Mouse (Mus musculus) neural tube, embryonic 15.5 days (tissue): ENCODE results near the gene Nfix. TPM values are rescaled to one million over a fixed set of nuclear protein-coding genes. Genes with fewer than 3 reads are reported as not detected.
A peak's percentile ranks its signal among the peaks of the same experiment; 100 is the strongest.

Source experiments
- ATAC-seq: fragments of 200-750 bp; cut with Nextera tagmentation; 2 replicates; pipeline ENCODE4 v1.8.0; 2017; ENCODE audit warnings: mild to moderate bottlenecking, moderate TSS enrichment, moderate library complexity; ENCODE audit not compliant: low FRiP score
- H3K27ac ChIP-seq: fragments of 300-500 bp; sonication (generic); replicated peaks from 2 replicates; pipeline ENCODE4 v1.5.1; 2015; ENCODE audit warnings: mild to moderate bottlenecking, inconsistent platforms
- H3K27me3 ChIP-seq: fragments of 300-500 bp; sonication (generic); replicated peaks from 2 replicates; pipeline ENCODE4 v1.6.1; 2015; ENCODE audit warnings: inconsistent platforms
- H3K36me3 ChIP-seq: fragments of 300-500 bp; sonication (generic); 2 replicates; pipeline ENCODE4 v1.6.1; 2015; ENCODE audit warnings: inconsistent platforms
- H3K4me1 ChIP-seq: fragments of 300-500 bp; sonication (generic); 2 replicates; pipeline ENCODE4 v1.6.1; 2015; ENCODE audit warnings: inconsistent platforms
- H3K4me2 ChIP-seq: fragments of 300-500 bp; sonication (generic); 2 replicates; pipeline ENCODE4 v1.6.1; 2015; ENCODE audit warnings: inconsistent platforms, mild to moderate bottlenecking, moderate library complexity
- H3K4me3 ChIP-seq: fragments of 300-500 bp; sonication (generic); replicated peaks from 2 replicates; pipeline ENCODE4 v1.5.1; 2015; ENCODE audit warnings: mild to moderate bottlenecking, inconsistent platforms
- H3K9ac ChIP-seq: fragments of 300-500 bp; sonication (generic); replicated peaks from 2 replicates; pipeline ENCODE4 v1.6.1; 2015; ENCODE audit warnings: mild to moderate bottlenecking, inconsistent platforms
- H3K9me3 ChIP-seq: fragments of 300-500 bp; sonication (generic); replicated peaks from 2 replicates; pipeline ENCODE4 v1.6.1; 2016; ENCODE audit warnings: inconsistent platforms
- WGBS: fragments of 180-500 bp; shearing (Covaris S2); methylation state at CpG from one replicate; pipeline ENCODE4 v1.1.7; 2015; ENCODE audit warnings: mixed read lengths; 5-methylcytosine and 5-hydroxymethylcytosine counted together
- polyA plus RNA-seq: library from polyadenylated mRNA; unstranded; fragments of >200 nt; fragmentation: Nextera tagmentation; extraction: Ambion mirVana; gene quantifications from 2 replicates; pipeline ENCODE4 v1.2.1, GENCODE M21; 2015

Gene Nfix
- polyA plus RNA-seq, 1 experiment from 2014 or later, result 70.5 TPM

- no peaks in the 10 kb centered on the region for H3K27me3 ChIP-seq
- no peaks in the 10 kb centered on the region for H3K9me3 ChIP-seq
- H3K4me1 ChIP-seq, result peaks cover 63% of the 10 kb centered on the region
- H3K36me3 ChIP-seq, result peaks cover 77% of the 10 kb centered on the region
- no peak overlapping the region; the same call in 1 of the 2 replicates for H3K27ac ChIP-seq
- 100% methylated on average over 2 of the region's 2 CpGs for WGBS
- peak overlapping the region; percentile 64 for H3K4me2 ChIP-seq
- ATAC-seq, result no peak
- H3K4me3 ChIP-seq, result peak overlapping the region; percentile 74
- H3K9ac ChIP-seq, result peak overlapping the region; percentile 74; the same call in 1 of the 2 replicates
Observed at GRCm38 (mm10) chr8:84839411-84839810, 39.3 kb upstream of the Nfix start.

GRCm38 (mm10) chr8:84838513-84838912, 38.4 kb upstream of the Nfix start:
- H3K4me1 ChIP-seq, result peaks cover 58% of the 10 kb centered on the region
- H3K9me3 ChIP-seq, result no peaks in the 10 kb centered on the region
- H3K9ac ChIP-seq, result no peak overlapping the region
- no peak for ATAC-seq
- no peak overlapping the region for H3K4me2 ChIP-seq
- peaks cover 75% of the 10 kb centered on the region for H3K36me3 ChIP-seq
- H3K27ac ChIP-seq, result no peak overlapping the region
- WGBS, result 89% methylated on average over 5 of the region's 5 CpGs
- H3K4me3 ChIP-seq, result no peak overlapping the region
- H3K27me3 ChIP-seq, result no peaks in the 10 kb centered on the region

- H3K9ac ChIP-seq, result no peak overlapping the region
- peaks cover 58% of the 10 kb centered on the region for H3K4me1 ChIP-seq
- ATAC-seq, result no peak
Observed at GRCm38 (mm10) chr8:84837912-84838470, 37.8 kb upstream of the Nfix start.

GRCm38 (mm10) chr8:84837149-84837911, 37.2 kb upstream of the Nfix start:
- no peak overlapping the region for H3K9ac ChIP-seq
- no peaks in the 10 kb centered on the region for H3K27me3 ChIP-seq
- H3K36me3 ChIP-seq, result peaks cover 63% of the 10 kb centered on the region
- H3K9me3 ChIP-seq, result no peaks in the 10 kb centered on the region
- 72% methylated on average over 8 of the region's 8 CpGs for WGBS
- no peak overlapping the region for H3K4me2 ChIP-seq
- H3K4me1 ChIP-seq, result peaks cover 55% of the 10 kb centered on the region
- H3K4me3 ChIP-seq, result no peak overlapping the region
- no peak overlapping the region for H3K27ac ChIP-seq
- ATAC-seq, result no peak

More at GRCm38 (mm10) chr8:84837912-84838470, 37.8 kb upstream of the Nfix start:
- no peaks in the 10 kb centered on the region for H3K27me3 ChIP-seq
- H3K4me3 ChIP-seq, result no peak overlapping the region
- 84% methylated on average over 15 of the region's 15 CpGs for WGBS
- no peaks in the 10 kb centered on the region for H3K9me3 ChIP-seq
- peaks cover 70% of the 10 kb centered on the region for H3K36me3 ChIP-seq
- no peak overlapping the region for H3K27ac ChIP-seq
- H3K4me2 ChIP-seq, result no peak overlapping the region

- Histone ChIP-seq H3K4me2 (no peak overlapping the region), H3K27me3 (no peaks in the 10 kb centered on the region), H3K27ac (peak overlapping the region; percentile 38; the same call in 1 of the 2 replicates), H3K36me3 (peaks cover 51% of the 10 kb centered on the region), H3K4me1 (peaks cover 51% of the 10 kb centered on the region), H3K4me3 (no peak overlapping the region), H3K9ac (no peak overlapping the region), H3K9me3 (no peaks in the 10 kb centered on the region)
- 61% methylated on average over 10 of the region's 10 CpGs for WGBS
- no peak for ATAC-seq
Observed at GRCm38 (mm10) chr8:84834866-84835855, 35.0 kb upstream of the Nfix start.

- no peak overlapping the region for H3K4me2 ChIP-seq
Observed at GRCm38 (mm10) chr8:84834002-84834865, 34.1 kb upstream of the Nfix start.

GRCm38 (mm10) chr8:84832759-84833742, 32.9 kb upstream of the Nfix start:
- WGBS, result 62% methylated on average over 10 of the region's 10 CpGs
- peak overlapping the region; percentile 90 for H3K4me3 ChIP-seq
- no peaks in the 10 kb centered on the region for H3K27me3 ChIP-seq
- H3K9ac ChIP-seq, result peak overlapping the region; percentile 94
- H3K4me1 ChIP-seq, result peaks cover 42% of the 10 kb centered on the region
- H3K9me3 ChIP-seq, result no peaks in the 10 kb centered on the region
- no peak for ATAC-seq
- H3K4me2 ChIP-seq, result peak overlapping the region; percentile 71
- H3K27ac ChIP-seq, result peak overlapping the region; percentile 96
- H3K36me3 ChIP-seq, result peaks cover 41% of the 10 kb centered on the region

More at GRCm38 (mm10) chr8:84834002-84834865, 34.1 kb upstream of the Nfix start:
- Histone ChIP-seq H3K9me3 (no peaks in the 10 kb centered on the region), H3K4me3 (no peak overlapping the region), H3K27me3 (no peaks in the 10 kb centered on the region), H3K4me1 (peaks cover 46% of the 10 kb centered on the region), H3K9ac (no peak overlapping the region), H3K36me3 (peaks cover 51% of the 10 kb centered on the region), H3K27ac (peak overlapping the region; percentile 96; the same call in 1 of the 2 replicates)
- no peak for ATAC-seq
- WGBS, result 82% methylated on average over 19 of the region's 19 CpGs

GRCm38 (mm10) chr8:84832034-84832717, 32.0 kb upstream of the Nfix start:
- H3K9me3 ChIP-seq, result no peaks in the 10 kb centered on the region
- H3K27me3 ChIP-seq, result no peaks in the 10 kb centered on the region
- peak overlapping the region; percentile 94 for H3K9ac ChIP-seq
- H3K27ac ChIP-seq, result peak overlapping the region; percentile 96
- H3K4me1 ChIP-seq, result peaks cover 39% of the 10 kb centered on the region
- H3K36me3 ChIP-seq, result peaks cover 33% of the 10 kb centered on the region
- ATAC-seq, result peak; percentile 83
- WGBS, result under 1% methylated on average over 59 of the region's 59 CpGs
- peak overlapping the region; percentile 71 for H3K4me2 ChIP-seq
- peak overlapping the region; percentile 90 for H3K4me3 ChIP-seq

- H3K4me3 ChIP-seq, result peak within 1 kb of the TSS; percentile 90
- peaks cover 26% of the 10 kb centered on the region for H3K36me3 ChIP-seq
- H3K9me3 ChIP-seq, result no peaks in the 10 kb centered on the region
- H3K27ac ChIP-seq, result peak within 1 kb of the TSS; percentile 96
- 80% methylated on average over 11 of the region's 11 CpGs for WGBS
- no peaks in the 10 kb centered on the region for H3K27me3 ChIP-seq
- no peak for ATAC-seq
- H3K4me2 ChIP-seq, result peak within 1 kb of the TSS; percentile 71
- H3K9ac ChIP-seq, result peak within 1 kb of the TSS; percentile 94
- peaks cover 34% of the 10 kb centered on the region for H3K4me1 ChIP-seq
Observed at GRCm38 (mm10) chr8:84831490-84831889, 31.3 kb upstream of the Nfix start, which contains the start of gene Gadd45gip1. Gadd45gip1 (plus strand) TSS chr8:84831522.
